Mouse (Mus musculus) neural tube, embryonic 13.5 days (tissue): Measurements from ENCODE around the gene Prss50. TPM values are rescaled to one million over a fixed set of nuclear protein-coding genes. Genes with fewer than 3 reads are reported as not detected.

Experiments
- ATAC-seq: fragments of 200-750 bp; cut with Nextera tagmentation; 2 replicates; pipeline ENCODE4 v1.8.0; 2017; ENCODE audit warnings: low read depth, mild to moderate bottlenecking, moderate TSS enrichment, moderate library complexity
- H3K27ac ChIP-seq: fragments of 300-500 bp; sonication (generic); replicated peaks from 2 replicates; pipeline ENCODE4 v1.5.1; 2015; ENCODE audit warnings: moderate library complexity, mild to moderate bottlenecking, inconsistent platforms
- H3K27me3 ChIP-seq: fragments of 300-500 bp; sonication (generic); 2 replicates; pipeline ENCODE4 v1.6.1; 2015; ENCODE audit warnings: mild to moderate bottlenecking, inconsistent platforms
- H3K36me3 ChIP-seq: fragments of 300-500 bp; sonication (generic); 2 replicates; pipeline ENCODE4 v1.6.1; 2015; ENCODE audit warnings: mild to moderate bottlenecking, inconsistent platforms
- H3K4me1 ChIP-seq: fragments of 300-500 bp; sonication (generic); replicated peaks from 2 replicates; pipeline ENCODE4 v1.6.1; 2015; ENCODE audit warnings: inconsistent platforms
- H3K4me2 ChIP-seq: fragments of 300-500 bp; sonication (generic); 2 replicates; pipeline ENCODE4 v1.6.1; 2015; ENCODE audit warnings: inconsistent platforms, mild to moderate bottlenecking, moderate library complexity
- H3K4me3 ChIP-seq: fragments of 300-500 bp; sonication (generic); 2 replicates; pipeline ENCODE4 v1.5.1; 2015; ENCODE audit warnings: mild to moderate bottlenecking, inconsistent platforms
- H3K9ac ChIP-seq: fragments of 300-500 bp; sonication (generic); 2 replicates; pipeline ENCODE4 v1.6.1; 2015; ENCODE audit warnings: moderate library complexity, mild to moderate bottlenecking, inconsistent platforms
- H3K9me3 ChIP-seq: fragments of 300-500 bp; sonication (generic); 2 replicates; pipeline ENCODE4 v1.6.1; 2016; ENCODE audit warnings: inconsistent platforms
- WGBS: fragments of 180-500 bp; shearing (Covaris S2); methylation state at CpG from one replicate; pipeline ENCODE4 v1.1.7; 2015; 5-methylcytosine and 5-hydroxymethylcytosine counted together
- polyA plus RNA-seq: library from polyadenylated mRNA; unstranded; fragments of >200 nt; fragmentation: Nextera tagmentation; extraction: Ambion mirVana; gene quantifications from 2 replicates; pipeline ENCODE4 v1.2.1, GENCODE M21; 2015

Gene Prss50
- polyA plus RNA-seq, 1 experiment from 2014 or later, result 0.22 TPM

DNA sequence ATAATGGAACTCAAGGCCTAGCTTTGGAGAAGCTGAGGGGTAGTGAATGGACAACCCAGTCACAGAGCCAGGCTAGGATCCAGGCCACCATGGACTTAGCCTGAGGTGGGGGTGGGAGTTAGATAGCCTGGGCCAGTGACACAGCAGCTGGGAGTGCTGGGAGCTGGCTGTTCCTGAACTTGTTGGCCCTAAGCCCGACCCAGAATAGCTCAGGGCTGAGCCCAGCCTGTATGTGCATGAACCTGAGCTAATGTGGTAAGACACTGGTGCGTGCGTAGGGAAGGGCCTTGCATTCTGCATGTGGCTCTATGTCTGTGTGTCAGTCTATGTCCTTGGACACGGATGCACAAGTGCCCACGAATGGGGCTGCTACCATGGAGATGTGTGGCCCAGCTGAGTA is 20.1 kb downstream of the Prss50 start:
- H3K4me1 ChIP-seq, result peaks cover 41% of the 10 kb centered on the region
- ATAC-seq, result no peak
- no peak overlapping the region for H3K4me2 ChIP-seq
- H3K9me3 ChIP-seq, result no peaks in the 10 kb centered on the region
- H3K27ac ChIP-seq, result no peak overlapping the region
- no peak overlapping the region for H3K4me3 ChIP-seq
- peaks cover 63% of the 10 kb centered on the region for H3K27me3 ChIP-seq
- 84% methylated on average over 5 of the region's 5 CpGs for WGBS
- no peaks in the 10 kb centered on the region for H3K36me3 ChIP-seq
- no peak overlapping the region for H3K9ac ChIP-seq

- no peaks in the 10 kb centered on the region for H3K36me3 ChIP-seq
- H3K4me2 ChIP-seq, result peak within 1 kb of the TSS; percentile 83
- no peak for ATAC-seq
- H3K27ac ChIP-seq, result no peak within 1 kb of the TSS
- H3K4me3 ChIP-seq, result peak within 1 kb of the TSS; percentile 48
- 14% methylated on average over 12 of the region's 12 CpGs for WGBS
- peak within 1 kb of the TSS; percentile 64 for H3K9ac ChIP-seq
- H3K4me1 ChIP-seq, result peaks cover 31% of the 10 kb centered on the region
- H3K27me3 ChIP-seq, result peaks cover 58% of the 10 kb centered on the region
- no peaks in the 10 kb centered on the region for H3K9me3 ChIP-seq
These were observed 21.6 kb downstream of the Prss50 start, which contains the start of gene Als2cl for GRCm38 (mm10) chr9:110879191-110879920. TSS of gene Als2cl (plus strand) at chr9:110879870.

DNA sequence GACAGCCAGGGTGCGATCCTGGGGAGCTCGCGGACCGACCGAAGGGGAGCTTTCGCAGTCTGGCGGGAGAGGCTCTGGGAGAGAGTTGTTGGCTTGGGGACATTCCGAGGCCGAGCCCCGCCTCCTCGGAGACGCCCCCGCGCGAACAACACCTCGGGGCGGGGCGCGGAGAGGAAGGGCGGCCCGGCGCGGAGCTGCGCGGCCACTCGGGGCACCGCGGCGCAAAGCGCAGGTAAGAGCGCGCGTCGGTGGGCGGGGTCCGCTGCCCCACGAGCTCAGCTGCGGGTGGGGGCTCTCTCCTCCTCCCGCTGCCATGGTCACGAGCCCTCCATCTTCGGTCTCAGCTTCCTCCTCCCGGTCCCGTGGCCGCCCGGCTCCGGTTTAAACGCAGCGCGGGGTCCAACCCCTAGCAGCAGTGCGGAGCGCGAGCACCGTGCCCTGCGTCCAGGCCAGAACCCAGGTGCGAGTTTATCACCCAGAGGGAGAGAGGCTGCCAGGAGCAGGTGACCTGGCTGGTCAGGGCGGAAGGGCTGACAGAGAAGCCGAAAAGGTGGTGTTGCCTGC is 22.3 kb downstream of the Prss50 start, which contains the start of gene Tmie:
TSS of gene Tmie (minus strand) at position 116 of the 564 bp plus-strand sequence.
- Histone ChIP-seq H3K36me3 (no peaks in the 10 kb centered on the region), H3K4me3 (peak within 1 kb of the TSS; percentile 48), H3K4me2 (peak within 1 kb of the TSS; percentile 83), H3K27ac (no peak within 1 kb of the TSS), H3K9ac (peak within 1 kb of the TSS; percentile 64), H3K27me3 (peaks cover 58% of the 10 kb centered on the region), H3K9me3 (no peaks in the 10 kb centered on the region), H3K4me1 (peaks cover 24% of the 10 kb centered on the region)
- 0 out of 2 replicates have a peak, but pooled peaks have one; percentile 16 for ATAC-seq
- under 1% methylated on average over 56 of the region's 57 CpGs for WGBS

GRCm38 (mm10) chr9:110880772-110881171 is 23.0 kb downstream of the Prss50 start:
- Histone ChIP-seq H3K27me3 (peaks cover 58% of the 10 kb centered on the region), H3K9ac (no peak overlapping the region), H3K36me3 (no peaks in the 10 kb centered on the region), H3K4me3 (peak overlapping the region; percentile 48), H3K27ac (no peak overlapping the region), H3K9me3 (no peaks in the 10 kb centered on the region), H3K4me1 (peaks cover 17% of the 10 kb centered on the region), H3K4me2 (peak overlapping the region; percentile 83)
- no peak for ATAC-seq
- 69% methylated on average over 4 of the region's 4 CpGs for WGBS

DNA sequence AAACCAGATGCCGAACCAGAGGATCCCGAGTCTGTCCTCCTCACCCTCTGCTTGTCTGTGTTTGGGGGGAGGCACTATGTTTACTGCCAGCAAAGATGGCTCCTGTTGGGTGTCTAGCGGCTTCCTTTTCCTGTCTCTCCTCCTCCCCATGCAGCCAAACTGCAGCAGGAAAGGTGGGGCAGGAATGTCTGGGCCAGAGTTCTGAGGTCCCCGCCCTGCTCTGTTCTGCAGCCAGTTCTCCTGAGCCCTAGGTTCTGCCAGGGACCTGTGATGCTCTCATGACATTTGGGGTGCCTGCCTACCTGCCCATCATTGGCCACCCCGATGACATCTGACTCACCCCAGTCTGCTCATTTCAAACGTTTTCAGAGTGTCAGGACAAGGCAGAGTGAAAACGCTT is 24.2 kb downstream of the Prss50 start:
- Histone ChIP-seq H3K4me1 (peaks cover 16% of the 10 kb centered on the region), H3K9ac (no peak overlapping the region), H3K27me3 (peaks cover 54% of the 10 kb centered on the region), H3K4me3 (no peak overlapping the region), H3K4me2 (no peak overlapping the region), H3K9me3 (no peaks in the 10 kb centered on the region), H3K36me3 (no peaks in the 10 kb centered on the region), H3K27ac (no peak overlapping the region)
- ATAC-seq, result no peak
- WGBS, result 75% methylated on average over 7 of the region's 7 CpGs

GRCm38 (mm10) chr9:110887388-110888303 is 29.9 kb downstream of the Prss50 start:
- Histone ChIP-seq H3K27me3 (no peaks in the 10 kb centered on the region), H3K9ac (no peak overlapping the region), H3K4me2 (no peak overlapping the region), H3K4me3 (no peak overlapping the region), H3K27ac (no peak overlapping the region), H3K9me3 (no peaks in the 10 kb centered on the region), H3K36me3 (no peaks in the 10 kb centered on the region), H3K4me1 (no peaks in the 10 kb centered on the region)
- 68% methylated on average over 9 of the region's 9 CpGs for WGBS
- no peak for ATAC-seq

- ATAC-seq, result no peak
These were observed 31.2 kb downstream of the Prss50 start for GRCm38 (mm10) chr9:110888935-110889334.

GRCm38 (mm10) chr9:110890026-110890783 is 32.4 kb downstream of the Prss50 start:
- Histone ChIP-seq H3K27me3 (no peaks in the 10 kb centered on the region), H3K4me1 (no peaks in the 10 kb centered on the region), H3K27ac (no peak overlapping the region), H3K9ac (no peak overlapping the region), H3K4me2 (no peak overlapping the region), H3K9me3 (no peaks in the 10 kb centered on the region), H3K4me3 (no peak overlapping the region), H3K36me3 (no peaks in the 10 kb centered on the region)
- WGBS, result 14% methylated on average over 21 of the region's 21 CpGs
- no peak for ATAC-seq

More at GRCm38 (mm10) chr9:110888935-110889334, 31.2 kb downstream of the Prss50 start:
- Histone ChIP-seq H3K27me3 (no peaks in the 10 kb centered on the region), H3K4me1 (no peaks in the 10 kb centered on the region), H3K4me3 (no peak overlapping the region), H3K9me3 (no peaks in the 10 kb centered on the region), H3K27ac (no peak overlapping the region), H3K36me3 (no peaks in the 10 kb centered on the region), H3K9ac (no peak overlapping the region), H3K4me2 (no peak overlapping the region)
- 90% methylated on average over 14 of the region's 14 CpGs for WGBS

DNA sequence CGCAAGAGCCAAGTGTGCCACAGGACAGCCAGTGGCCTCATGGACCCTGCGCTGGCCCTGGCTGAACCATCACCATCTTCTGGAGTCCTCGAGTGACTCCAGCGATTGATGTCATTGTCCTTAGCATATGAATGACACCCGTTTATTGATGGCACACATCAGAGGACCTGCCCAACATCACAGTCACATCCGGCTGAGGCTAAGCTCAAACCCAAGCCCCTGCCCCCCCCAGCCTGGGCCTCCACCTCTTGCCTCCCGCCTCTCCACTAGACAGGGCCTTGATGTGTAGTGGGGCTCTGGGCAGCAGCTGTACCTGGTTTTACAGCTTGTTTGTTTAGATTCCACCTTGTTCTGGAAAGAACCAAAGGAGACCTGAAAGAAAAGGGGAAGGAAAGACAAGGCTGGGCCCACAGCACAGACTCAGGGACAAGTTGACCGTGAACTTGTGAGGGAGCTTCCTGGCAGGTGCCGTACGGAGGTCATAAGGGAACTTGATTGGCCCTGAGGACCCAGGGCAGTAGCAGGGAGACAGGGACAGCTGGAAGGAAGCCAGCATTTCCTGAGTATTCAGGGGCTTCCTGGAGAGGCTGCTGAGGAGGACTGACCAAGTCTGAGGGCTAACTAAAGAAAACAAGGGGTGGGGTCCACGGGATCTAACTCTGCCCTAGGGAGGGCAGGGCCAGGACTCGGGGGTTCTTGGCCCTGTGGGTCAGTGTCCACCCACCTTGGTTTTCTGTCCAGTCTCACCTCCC is 33.5 kb downstream of the Prss50 start:
- Histone ChIP-seq H3K4me1 (peaks cover 8% of the 10 kb centered on the region; the same call in 1 of the 2 replicates), H3K4me3 (no peak overlapping the region), H3K9me3 (no peaks in the 10 kb centered on the region), H3K36me3 (no peaks in the 10 kb centered on the region), H3K27ac (no peak overlapping the region), H3K4me2 (no peak overlapping the region), H3K9ac (no peak overlapping the region), H3K27me3 (no peaks in the 10 kb centered on the region)
- 79% methylated on average over 12 of the region's 12 CpGs for WGBS
- ATAC-seq, result no peak

DNA sequence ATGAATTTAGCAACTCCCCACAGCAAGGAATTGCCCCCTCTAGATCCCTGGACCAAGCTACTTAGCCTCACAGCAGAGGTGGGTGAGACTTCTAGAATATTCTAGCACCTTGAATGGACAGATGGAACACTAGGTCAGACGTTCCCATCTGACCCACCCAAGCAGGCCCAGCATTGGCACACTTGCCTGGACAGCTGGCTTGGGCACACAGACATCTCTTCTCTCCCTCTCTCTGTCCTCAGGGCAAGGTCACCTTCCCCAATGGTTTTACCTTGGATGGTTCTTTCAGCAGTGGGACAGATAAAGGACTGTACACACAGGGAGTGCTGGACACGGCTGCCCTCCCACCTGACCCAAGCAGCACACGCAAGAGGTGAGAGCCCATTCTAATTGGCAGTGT is 34.8 kb downstream of the Prss50 start:
- Histone ChIP-seq H3K27ac (no peak overlapping the region), H3K4me1 (peaks cover 11% of the 10 kb centered on the region; the same call in 1 of the 2 replicates), H3K27me3 (no peaks in the 10 kb centered on the region), H3K4me2 (no peak overlapping the region), H3K4me3 (no peak overlapping the region), H3K36me3 (no peaks in the 10 kb centered on the region), H3K9me3 (no peaks in the 10 kb centered on the region), H3K9ac (no peak overlapping the region)
- 84% methylated on average over 3 of the region's 3 CpGs for WGBS
- no peak for ATAC-seq

GRCm38 (mm10) chr9:110893429-110893828 is 35.7 kb downstream of the Prss50 start:
- Histone ChIP-seq H3K36me3 (no peaks in the 10 kb centered on the region), H3K27me3 (no peaks in the 10 kb centered on the region), H3K9me3 (no peaks in the 10 kb centered on the region), H3K4me3 (no peak overlapping the region), H3K9ac (no peak overlapping the region), H3K27ac (no peak overlapping the region), H3K4me2 (no peak overlapping the region), H3K4me1 (peaks cover 11% of the 10 kb centered on the region; the same call in 1 of the 2 replicates)
- no peak for ATAC-seq
- WGBS, result 79% methylated on average over 10 of the region's 10 CpGs
